Mouse (Mus musculus) left cerebral cortex, postnatal 4 days (tissue): Measurements from ENCODE around the gene Meltf. TPM values are rescaled to one million over a fixed set of nuclear protein-coding genes. Genes with fewer than 3 reads are reported as not detected.
A peak's percentile ranks its signal among the peaks of the same experiment; 100 is the strongest.
"Not testable (repeated sequence)": the region's sequence is repeated elsewhere in the genome, so short reads cannot be mapped to it uniquely, and the experiment has no call there.

ENCODE experiments used
- DNase-seq: peaks from one replicate; pipeline ENCODE4 v3.0.0-alpha.2; 2022
- intact Hi-C: fragments of 180-260 bp; cut with DNase I; formaldehyde crosslinking; loops from one replicate; pipeline ENCODE4 v1.15.1; 2025
- total RNA-seq, 2 experiments: library from RNA; stranded (reverse); gene quantifications; 2 replicates each; pipeline ENCODE4 v1.2.3; 2021

Gene Meltf
- total RNA-seq, 2 experiments from 2014 or later = 0.30 to 0.56 TPM

GRCm38 (mm10) chr16:31932840-31933697 lies 54.5 kb downstream of the Meltf start:
- peak; percentile 97 for DNase-seq
- intact Hi-C loops = no loop called here

- intact Hi-C loops = no loop called here
- DNase-seq = peak; percentile 69
Observed at GRCm38 (mm10) chr16:31933751-31934549, 55.3 kb downstream of the Meltf start, which contains the start of gene Pigz. Gene Pigz, plus strand, starts transcription at chr16:31933851.

- intact Hi-C loops = no loop called here
- DNase-seq = no peak
Observed at GRCm38 (mm10) chr16:31934550-31935010, 56.0 kb downstream of the Meltf start.

- peak; percentile 32 for DNase-seq
- intact Hi-C loops = no loop called here
Observed at GRCm38 (mm10) chr16:31935091-31935979, 56.7 kb downstream of the Meltf start.

GRCm38 (mm10) chr16:31936568-31936967 lies 58.0 kb downstream of the Meltf start:
- intact Hi-C loops = no loop called here
- DNase-seq = no peak

GRCm38 (mm10) chr16:31938856-31939255 lies 60.2 kb downstream of the Meltf start:
- intact Hi-C loops = no loop called here
- DNase-seq = no peak

GRCm38 (mm10) chr16:31940586-31940985 lies 62.0 kb downstream of the Meltf start:
- intact Hi-C loops = no loop called here
- no peak for DNase-seq

GRCm38 (mm10) chr16:31943980-31944379 lies 65.4 kb downstream of the Meltf start:
- intact Hi-C loops = no loop called here

GRCm38 (mm10) chr16:31944698-31945255 lies 66.2 kb downstream of the Meltf start:
- no peak for DNase-seq
- intact Hi-C loops = no loop called here

More at GRCm38 (mm10) chr16:31943980-31944379, 65.4 kb downstream of the Meltf start:
- DNase-seq = peak; percentile 83

GRCm38 (mm10) chr16:31945372-31945771 lies 66.8 kb downstream of the Meltf start:
- no peak for DNase-seq
- intact Hi-C loops = no loop called here

- intact Hi-C loops, DNase-seq: not testable (repeated sequence)
Observed at GRCm38 (mm10) chr16:31945986-31946385, 67.4 kb downstream of the Meltf start.

- intact Hi-C loops = no loop called here
- DNase-seq = no peak
Observed at GRCm38 (mm10) chr16:31947333-31947732, 68.7 kb downstream of the Meltf start.

GRCm38 (mm10) chr16:31947901-31948316 lies 69.3 kb downstream of the Meltf start:
- intact Hi-C loops = no loop called here
- DNase-seq = no peak

GRCm38 (mm10) chr16:31948345-31948774 lies 69.8 kb downstream of the Meltf start, which contains the start of the genes 0610012G03Rik and Ncbp2:
Gene 0610012G03Rik, minus strand, starts transcription at chr16:31948494.
Gene Ncbp2, plus strand, starts transcription at chr16:31948513.
- intact Hi-C loops = no loop called here

More at GRCm38 (mm10) chr16:31948345-31948774, 69.8 kb downstream of the Meltf start, which contains the start of the genes 0610012G03Rik and Ncbp2:
- peak; percentile 97 for DNase-seq

Other genes with a start within 250 kb of the Meltf start
- gene Dlg1, start 215.4 kb upstream of the Meltf start, total RNA-seq = 10 to 100 TPM; 51.2 TPM
- 10 to 100 TPM in 1 of 2 experiments, 1 to 10 TPM in 1; 8.9 to 10.4 TPM for gene Pigz, start 55.0 kb downstream of the Meltf start, total RNA-seq
- gene 0610012G03Rik, start 69.7 kb downstream of the Meltf start, total RNA-seq = 10 to 100 TPM; 51.0 to 51.6 TPM
- 10 to 100 TPM; 51.6 to 54.4 TPM for gene Ncbp2, start 69.7 kb downstream of the Meltf start, total RNA-seq
- 10 to 100 TPM; 41.8 to 43.2 TPM for gene Senp5, start 124.5 kb downstream of the Meltf start, total RNA-seq
- 10 to 100 TPM; 47.0 to 53.4 TPM for gene Pak2, start 200.5 kb downstream of the Meltf start, total RNA-seq
- 10 to 100 TPM; 44.1 TPM for gene Pigx, start 220.9 kb downstream of the Meltf start, total RNA-seq
- gene Cep19, start 221.0 kb downstream of the Meltf start, total RNA-seq = 10 to 100 TPM; 38.4 to 40.7 TPM